Mouse (Mus musculus) brain, embryonic 18.5 days (tissue): ENCODE data around the gene Gpr85.
"Not testable (repeated sequence)": the region's sequence is repeated elsewhere in the genome, so short reads cannot be mapped to it uniquely, and the experiment has no call there.

Source experiments
- DNase-seq: peaks from one replicate; pipeline ENCODE4 v3.0.0-alpha.2; 2012; ENCODE audit warnings: low read depth, low spot score

Gene Gpr85

GRCm38 (mm10) chr6:13839345-13840054 is at the start of gene Gpr85:
Gene Gpr85, minus strand, starts transcription at chr6:13839942.
- DNase-seq = no peak

GRCm38 (mm10) chr6:13884877-13885592 is 45.3 kb upstream of the Gpr85 start:
- DNase-seq = no peak

- DNase-seq = no peak
These were observed 43.2 kb upstream of the Gpr85 start for GRCm38 (mm10) chr6:13882919-13883318.

- DNase-seq = no peak
These were observed 34.2 kb upstream of the Gpr85 start for GRCm38 (mm10) chr6:13873959-13874358.

- no peak for DNase-seq
These were observed 32.3 kb upstream of the Gpr85 start for GRCm38 (mm10) chr6:13872076-13872475.

- no peak for DNase-seq
These were observed 31.9 kb upstream of the Gpr85 start for GRCm38 (mm10) chr6:13871625-13871958.

- peak; percentile 84 for DNase-seq
These were observed 31.3 kb upstream of the Gpr85 start, which contains the start of gene 2610001J05Rik for GRCm38 (mm10) chr6:13870919-13871624. Gene 2610001J05Rik, minus strand, starts transcription at chr6:13871518.

- DNase-seq = no peak
These were observed 30.6 kb upstream of the Gpr85 start for GRCm38 (mm10) chr6:13870289-13870741.

GRCm38 (mm10) chr6:13860596-13860995 is 20.9 kb upstream of the Gpr85 start:
- DNase-seq = no peak

GRCm38 (mm10) chr6:13859877-13860585 is 20.3 kb upstream of the Gpr85 start:
- DNase-seq = no peak

- DNase-seq = no peak
These were observed 14.5 kb upstream of the Gpr85 start for GRCm38 (mm10) chr6:13854230-13854629.

- no peak for DNase-seq
These were observed 13.5 kb upstream of the Gpr85 start for GRCm38 (mm10) chr6:13853244-13853643.

GRCm38 (mm10) chr6:13846031-13846430 is 6.3 kb upstream of the Gpr85 start:
- not testable (repeated sequence) for DNase-seq

GRCm38 (mm10) chr6:13838677-13839344 is 931 bp downstream of the Gpr85 start:
- DNase-seq = no peak

- no peak for DNase-seq
These were observed 1.6 kb downstream of the Gpr85 start for GRCm38 (mm10) chr6:13837916-13838676.

GRCm38 (mm10) chr6:13836967-13837570 is 2.7 kb downstream of the Gpr85 start:
- DNase-seq = no peak

- no peak for DNase-seq
These were observed 3.7 kb downstream of the Gpr85 start for GRCm38 (mm10) chr6:13835720-13836665.

- no peak for DNase-seq
These were observed 7.0 kb downstream of the Gpr85 start for GRCm38 (mm10) chr6:13832770-13833169.

GRCm38 (mm10) chr6:13828877-13829276 is 10.9 kb downstream of the Gpr85 start:
- DNase-seq = no peak
